Mouse (Mus musculus) heart, postnatal 10 days (tissue): ENCODE results near the gene Ptp4a2. TPM values are rescaled to one million over a fixed set of nuclear protein-coding genes. Genes with fewer than 3 reads are reported as not detected.
A peak's percentile ranks its signal among the peaks of the same experiment; 100 is the strongest.

Experiments
- DNase-seq, 2 experiments: peaks; one replicate each; pipeline ENCODE4 v3.0.0; 2021
- intact Hi-C: fragments of 180-260 bp; cut with DNase I; formaldehyde crosslinking; loops from one replicate; pipeline ENCODE4 v1.15.1; 2025
- total RNA-seq, 2 experiments: library from RNA; stranded (reverse); gene quantifications; 2 replicates each; pipeline ENCODE4 v1.2.3; 2021

The Ptp4a2 gene
- total RNA-seq, 2 experiments from 2014 or later: 243 to 271 TPM

DNA sequence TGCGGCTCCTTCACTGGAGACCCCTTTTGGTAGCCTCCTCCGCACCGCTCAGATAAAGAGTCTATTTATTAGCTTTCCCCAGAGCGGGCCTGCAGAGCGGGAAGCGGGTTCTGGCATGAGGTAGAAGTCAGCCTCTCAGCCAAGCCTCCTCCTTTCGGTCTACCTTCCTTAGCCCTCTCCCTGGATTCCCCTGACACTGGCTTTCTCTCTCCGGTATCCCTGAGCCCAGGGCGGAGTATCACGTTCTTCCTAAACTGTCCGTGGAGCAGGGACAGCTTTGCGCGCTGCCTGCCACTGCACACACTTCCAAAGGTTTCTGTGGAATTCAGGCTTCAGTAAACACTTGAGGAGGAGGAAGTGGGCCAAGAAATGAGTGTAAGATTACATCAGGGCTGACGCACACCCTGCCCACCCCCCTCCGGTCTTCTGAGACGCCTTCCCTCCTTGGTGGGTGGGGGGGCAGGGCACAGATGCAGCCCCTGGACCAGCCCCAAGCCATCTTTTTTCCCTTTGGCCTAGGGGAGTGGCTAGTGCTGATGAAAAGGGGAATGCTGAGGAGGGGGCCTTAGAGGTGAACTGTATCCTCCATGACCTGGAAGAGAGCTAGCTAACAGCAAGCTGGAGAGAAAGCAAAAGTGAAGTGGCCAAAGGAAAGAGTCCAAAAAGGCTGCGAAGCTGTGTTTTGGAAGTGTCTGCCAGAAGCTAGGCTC lies 15.7 kb upstream of the Ptp4a2 start:
- intact Hi-C loops: no loop called here
- DNase-seq: peak; percentile 72 to 75

DNA sequence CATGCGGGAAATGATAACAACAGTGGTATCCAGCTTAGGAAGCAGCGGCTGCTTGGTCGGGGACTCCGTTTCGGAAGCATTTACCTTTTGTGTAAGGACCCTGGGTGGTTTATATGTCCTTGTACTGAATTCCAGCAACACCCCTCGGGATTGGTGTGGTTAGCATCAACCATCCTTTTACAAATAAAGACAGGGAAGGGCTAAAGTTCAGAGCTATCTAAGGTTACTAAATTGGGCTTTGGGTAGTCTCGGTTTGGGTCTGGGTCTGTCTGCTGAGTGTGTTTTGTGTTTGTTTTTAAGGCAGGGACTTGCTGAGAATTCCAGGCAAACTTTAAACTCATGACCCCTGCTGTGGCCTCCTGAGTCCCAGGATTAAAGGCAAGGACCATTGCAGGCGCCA lies 15.2 kb upstream of the Ptp4a2 start:
- DNase-seq: no peak
- intact Hi-C loops: no loop called here

DNA sequence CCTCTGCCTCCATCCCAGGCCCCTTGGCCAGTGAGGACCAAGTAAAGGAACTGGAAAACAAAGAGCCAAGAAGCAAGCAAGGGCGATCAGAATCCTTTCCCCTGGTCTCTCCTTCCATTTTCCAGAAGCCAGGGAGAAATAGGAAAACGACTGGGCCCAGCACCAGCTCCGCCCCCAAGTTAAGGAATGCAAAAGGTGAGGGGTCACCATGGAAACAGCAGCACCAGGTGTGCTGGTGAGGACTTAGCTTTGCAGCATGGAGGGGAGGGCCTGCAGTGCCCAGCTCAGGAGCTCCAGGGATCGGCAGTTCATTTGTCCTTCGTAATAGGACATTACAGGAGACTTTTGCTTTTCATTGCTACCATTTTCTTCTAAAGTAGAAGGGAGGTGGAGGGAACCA lies 13.0 kb upstream of the Ptp4a2 start:
- intact Hi-C loops: no loop called here

DNA sequence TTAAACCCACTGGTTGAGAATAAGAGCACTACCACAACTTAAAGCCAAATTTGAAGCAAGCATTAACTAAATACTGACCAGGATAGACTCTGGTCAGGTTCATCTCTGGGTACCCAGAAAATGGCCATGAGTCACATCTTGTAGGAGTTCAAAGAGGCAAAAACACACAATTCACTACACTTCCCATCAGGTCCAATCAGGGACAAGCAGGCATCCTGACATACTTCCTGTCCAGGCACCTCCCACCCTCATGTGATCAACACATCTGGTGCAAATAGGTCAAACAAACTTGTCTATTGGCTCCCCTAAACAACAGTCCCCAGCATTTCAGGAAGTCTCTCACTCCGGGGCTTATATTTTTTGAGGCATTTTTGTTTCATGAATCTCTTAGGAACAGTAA lies 7.7 kb upstream of the Ptp4a2 start:
- DNase-seq: no peak
- intact Hi-C loops: no loop called here

More for the DNA sequence above, 13.0 kb upstream of the Ptp4a2 start:
- DNase-seq: no peak

DNA sequence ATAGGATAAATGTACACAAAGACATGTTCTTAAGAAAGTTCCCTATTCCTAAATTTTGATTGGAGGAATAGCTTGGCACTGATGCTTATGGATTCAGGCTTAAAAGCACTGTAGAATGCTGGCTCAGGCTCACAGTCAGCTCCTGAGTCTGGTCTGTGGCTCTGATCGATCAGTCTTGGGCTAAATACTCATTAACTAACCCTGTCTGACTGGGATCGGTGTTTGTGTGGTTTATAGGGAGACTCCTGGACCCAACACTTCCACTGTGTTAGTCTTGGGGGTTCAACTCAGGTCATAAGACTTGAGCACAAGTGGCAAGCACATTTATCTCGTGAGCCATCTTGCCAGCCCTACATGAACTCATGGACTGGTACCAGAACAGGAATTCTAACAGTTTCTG lies 6.0 kb upstream of the Ptp4a2 start:
- DNase-seq: no peak
- intact Hi-C loops: no loop called here

DNA sequence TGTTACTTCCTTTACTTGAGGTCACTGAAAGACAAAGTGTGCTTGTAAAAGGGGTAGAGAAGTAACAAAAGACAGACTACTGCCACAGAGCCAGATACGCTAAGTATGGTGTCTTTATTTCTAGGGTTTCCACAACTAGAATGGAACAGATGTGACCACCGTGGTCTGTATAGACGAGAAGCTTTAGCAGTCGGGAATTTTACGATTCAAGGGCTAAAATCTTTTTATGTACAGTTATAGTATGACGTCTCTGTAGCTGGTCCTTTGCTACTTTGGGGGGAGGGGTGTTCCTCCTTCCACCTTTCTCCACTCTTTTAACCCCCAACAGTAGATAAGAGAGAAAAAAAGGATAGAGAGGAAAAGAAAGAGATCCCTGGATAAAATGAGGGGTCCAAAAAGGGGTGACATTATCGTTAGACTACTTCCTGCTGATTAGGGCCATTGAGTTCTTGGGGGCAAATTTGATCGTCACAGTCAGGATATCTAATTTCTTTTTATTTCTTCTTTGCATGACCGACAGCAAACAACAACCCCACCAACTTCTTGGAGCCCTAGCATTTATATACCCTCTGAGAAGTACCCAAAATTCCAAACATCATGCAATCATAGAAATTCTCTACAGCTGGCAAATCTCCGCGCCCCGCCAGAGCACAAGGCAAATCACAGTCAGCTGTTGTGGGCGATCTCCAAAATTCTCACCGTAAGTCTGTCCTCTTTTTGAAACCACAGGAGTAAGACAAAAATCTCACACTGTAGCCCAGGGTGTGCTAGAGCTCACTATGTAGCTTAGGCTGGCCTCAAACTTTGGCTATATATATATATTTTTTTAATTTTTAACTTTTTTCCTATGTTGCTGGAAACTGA lies 818 bp downstream of the Ptp4a2 start:
- intact Hi-C loops: loop anchor here (10.0 kb wide), 1 partner anchor 353 kb away; no protein-coding TSS in a partner anchor
- no peak for DNase-seq

DNA sequence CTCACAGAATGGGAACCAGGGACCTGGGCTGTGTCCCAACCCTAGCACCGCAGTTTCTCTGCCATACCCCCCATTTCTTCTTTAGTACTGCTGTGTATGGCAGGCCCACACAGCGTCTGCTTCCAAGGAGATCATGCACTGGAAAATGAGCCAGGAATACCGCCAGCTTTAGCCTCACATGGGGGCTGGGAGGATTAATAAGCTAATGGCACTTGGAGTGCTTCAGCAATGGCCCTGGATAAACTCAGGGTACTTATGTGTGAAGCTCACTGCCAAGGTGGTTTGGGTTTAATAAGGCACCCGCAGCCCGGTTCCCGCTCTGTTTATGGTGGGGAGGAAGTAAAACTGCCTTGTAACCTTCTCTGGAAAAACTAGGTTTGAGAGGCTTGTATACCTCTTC lies 6.6 kb downstream of the Ptp4a2 start:
- DNase-seq: peak; percentile 41 to 48
- intact Hi-C loops: loop anchor here (5.0 to 10.0 kb wide), 2 partner anchors 75 to 347 kb away; partner anchors contain the start of gene Khdrbs1

DNA sequence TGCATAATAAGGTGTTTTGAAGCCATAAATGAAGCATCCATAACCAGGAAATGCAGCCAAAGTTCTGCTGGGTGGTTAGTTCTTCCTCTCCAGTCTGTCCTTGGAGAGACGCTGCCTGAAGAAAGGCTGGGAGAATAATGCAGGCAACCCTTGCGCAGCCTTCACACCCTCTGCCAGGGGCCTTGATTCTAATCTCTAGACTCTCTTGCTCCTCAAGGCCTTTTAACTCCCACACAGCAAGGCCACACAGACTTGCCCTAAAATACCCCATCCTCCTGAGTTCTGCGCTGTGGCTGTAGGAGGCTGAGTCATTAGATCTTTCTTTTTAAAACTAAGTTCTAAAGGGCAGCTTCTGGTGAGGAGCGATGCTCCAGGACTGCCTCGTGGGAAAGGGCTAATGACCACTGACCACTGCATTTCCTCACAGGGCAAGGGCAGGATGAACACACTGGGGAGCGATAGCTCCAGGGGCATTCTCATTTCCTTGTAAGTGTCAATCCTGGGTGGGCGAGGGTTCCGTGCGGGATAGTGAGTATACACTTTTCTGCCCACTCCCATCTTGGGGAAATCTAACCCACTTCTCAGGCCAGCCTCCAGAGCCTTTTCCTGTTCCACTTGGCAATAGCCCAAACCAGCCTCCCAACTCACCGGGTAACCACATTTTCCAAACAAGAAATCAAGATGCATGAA lies 7.6 kb downstream of the Ptp4a2 start:
- intact Hi-C loops: loop anchor here (5.0 to 10.0 kb wide), 2 partner anchors 76 to 346 kb away; partner anchors contain the start of gene Khdrbs1
- DNase-seq: peak in 1 of 2 experiments; percentile 51

DNA sequence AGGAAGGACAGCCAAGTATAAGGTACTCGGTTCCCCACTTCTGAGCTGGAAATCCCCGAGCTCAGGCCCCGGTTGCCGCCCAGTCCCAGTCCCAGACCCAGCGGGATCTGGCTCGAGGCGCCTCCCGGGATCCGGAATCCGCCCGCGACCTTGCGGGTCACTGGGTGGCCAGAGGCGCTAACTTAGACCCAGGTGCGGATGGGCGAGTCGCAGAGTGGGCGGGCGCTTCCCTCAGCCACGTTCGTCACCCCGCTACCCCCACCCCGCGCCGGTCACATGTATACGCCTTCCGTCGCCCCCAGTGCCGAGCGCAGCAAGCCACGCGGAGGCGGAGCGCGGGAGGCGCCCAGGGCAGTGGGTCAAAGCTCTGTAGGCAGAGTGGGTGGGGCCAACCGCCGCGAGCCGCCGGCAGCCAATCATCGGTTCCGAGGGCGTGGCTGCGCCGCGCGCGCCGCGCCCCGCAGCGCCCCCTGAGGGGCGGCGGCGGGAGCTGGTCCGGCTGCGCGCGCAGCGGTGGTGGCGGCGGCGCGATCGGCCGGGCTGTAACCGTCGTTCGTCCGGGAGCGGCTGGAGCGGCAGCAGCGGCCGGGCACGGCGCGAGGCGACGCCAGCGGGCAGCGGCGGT lies 8.8 kb downstream of the Ptp4a2 start:
- peak; percentile 97 to 99 for DNase-seq
- intact Hi-C loops: loop anchor here (2.0 to 10.0 kb wide), 4 partner anchors 15 to 345 kb away; partner anchors contain the start of gene Khdrbs1

DNA sequence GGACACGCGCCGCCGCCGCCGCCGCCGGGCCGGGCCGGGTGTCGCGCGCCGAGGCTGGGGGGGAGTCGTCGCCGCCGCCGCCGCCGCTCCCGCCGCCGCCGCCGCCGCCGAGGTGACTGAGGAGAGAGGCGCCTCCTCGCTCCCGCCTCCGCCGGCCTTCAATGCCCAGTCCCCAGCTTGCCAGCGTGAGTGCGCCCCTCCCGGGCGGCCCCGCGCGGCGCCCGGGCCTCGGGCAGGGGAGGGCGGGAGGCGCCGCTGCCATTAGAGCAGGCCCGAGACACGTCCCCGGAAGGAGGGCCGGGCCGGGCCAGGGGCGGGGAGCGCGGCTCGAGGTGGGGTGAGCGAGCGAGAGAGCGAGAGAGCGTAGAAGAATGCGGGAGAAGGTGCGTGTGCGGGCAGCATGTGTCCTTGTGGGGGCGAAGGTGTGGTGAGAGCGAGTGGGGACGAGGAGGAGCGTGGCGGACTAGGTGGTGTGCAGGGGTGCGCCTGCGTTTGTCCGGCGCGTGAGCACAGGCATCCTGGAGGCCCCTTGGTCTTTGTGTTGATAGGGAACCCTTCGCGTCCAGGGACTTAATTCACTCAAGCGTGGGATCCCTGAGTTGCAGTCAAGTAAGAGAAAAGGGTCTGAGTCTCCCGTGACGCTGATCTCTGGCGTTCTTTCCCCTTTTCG lies 9.5 kb downstream of the Ptp4a2 start:
- intact Hi-C loops: loop anchor here (2.0 kb wide), 2 partner anchors 14 to 56 kb away; no protein-coding TSS in a partner anchor
- peak; percentile 85 for DNase-seq

DNA sequence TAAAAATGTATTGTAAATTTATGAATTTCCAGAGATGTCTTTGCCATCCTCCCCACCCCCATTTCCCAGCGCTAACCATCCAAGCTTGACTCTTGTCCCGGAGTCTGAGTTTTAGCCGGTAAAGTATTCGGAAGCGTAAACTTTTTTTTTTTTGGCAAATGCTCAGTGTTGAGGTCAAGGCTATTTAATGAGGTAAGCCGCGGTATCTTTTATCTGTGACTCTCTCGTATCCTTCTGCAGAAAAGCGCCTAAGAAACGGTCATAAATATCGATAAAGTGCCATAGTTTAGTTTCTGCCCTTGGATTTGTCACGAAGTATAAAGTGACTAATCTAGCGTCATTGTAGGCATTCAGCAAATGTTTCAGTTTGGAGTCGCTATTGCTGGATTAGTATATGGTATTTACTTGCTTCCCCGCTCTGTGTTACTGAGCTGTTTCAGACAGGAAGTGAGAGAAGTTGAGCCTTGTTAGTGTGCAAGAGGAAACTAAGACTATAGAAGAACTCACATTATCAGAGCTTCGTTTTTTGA lies 10.1 kb downstream of the Ptp4a2 start:
- intact Hi-C loops: loop anchor here (2.0 kb wide), 2 partner anchors 14 to 56 kb away; no protein-coding TSS in a partner anchor
- no peak for DNase-seq

DNA sequence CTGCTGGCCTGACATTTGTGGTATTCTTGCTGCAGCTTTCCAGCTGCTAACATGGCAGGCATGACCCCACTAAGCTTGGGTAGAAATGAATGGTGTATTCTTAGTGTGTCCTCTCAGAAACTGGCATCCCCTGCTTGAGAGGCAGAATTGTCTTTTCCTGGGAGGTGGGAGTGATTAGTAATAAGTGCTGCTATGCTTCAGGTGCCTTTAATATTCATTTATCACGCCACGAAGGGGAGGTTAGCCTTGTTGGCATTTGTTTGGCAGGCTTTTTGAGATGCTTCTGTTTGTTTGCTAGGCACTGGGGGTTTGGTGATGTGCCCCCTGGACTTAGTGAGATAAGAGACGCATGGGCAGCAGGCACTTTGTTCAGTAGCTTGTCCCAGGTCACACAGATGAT lies 11.3 kb downstream of the Ptp4a2 start:
- DNase-seq: peak in 1 of 2 experiments; percentile 17
- intact Hi-C loops: no loop called here

DNA sequence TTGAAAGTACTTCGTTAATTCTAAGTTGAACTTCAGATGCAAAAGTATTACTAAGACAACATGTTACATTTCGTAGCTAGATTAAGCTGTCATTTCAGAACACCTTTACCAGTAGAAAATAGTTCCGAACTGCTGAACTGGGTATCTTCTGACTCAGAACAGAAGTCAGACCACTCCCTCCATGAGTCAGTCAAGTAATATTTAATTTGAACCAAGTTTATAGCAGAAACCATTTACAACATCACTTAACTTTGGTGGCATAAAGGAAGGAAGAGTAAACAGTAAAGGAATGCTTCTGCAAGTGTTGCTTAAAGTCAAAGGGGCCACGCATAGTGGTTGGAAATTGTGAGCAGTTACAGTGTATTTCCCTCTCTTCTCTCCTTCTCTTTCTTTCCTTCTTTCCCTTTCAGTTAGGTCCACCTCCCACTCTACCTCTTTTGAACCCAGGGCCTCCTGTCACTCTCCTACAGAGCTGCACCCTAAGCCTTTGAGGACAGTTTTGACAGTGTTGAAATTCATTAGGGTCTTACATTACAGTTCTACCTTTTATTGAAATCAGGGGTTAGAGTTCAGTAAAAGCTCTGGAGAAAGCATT lies 12.3 kb downstream of the Ptp4a2 start:
- intact Hi-C loops: no loop called here
- DNase-seq: no peak

DNA sequence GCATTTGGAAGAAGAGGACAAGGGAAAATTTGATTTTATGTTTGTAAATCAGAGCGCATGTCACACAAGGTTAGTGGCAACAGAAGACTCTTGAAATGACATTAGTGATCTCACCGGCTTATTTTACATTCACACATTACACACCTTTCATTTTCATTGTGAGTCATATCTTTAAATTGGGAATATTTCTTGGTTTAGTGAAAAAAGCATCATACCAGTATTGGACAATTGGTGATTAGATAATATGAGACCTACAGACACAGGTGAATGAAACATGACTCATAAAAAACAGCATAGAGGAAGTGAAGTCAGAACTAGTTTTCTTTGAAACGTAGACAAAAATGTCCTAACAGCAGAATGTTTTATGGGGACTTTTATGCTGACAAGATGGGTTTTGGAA lies 16.6 kb downstream of the Ptp4a2 start:
- intact Hi-C loops: loop anchor here (5.0 kb wide), 1 partner anchor 100 kb away; the partner anchor contains the start of gene Spocd1
- DNase-seq: no peak

DNA sequence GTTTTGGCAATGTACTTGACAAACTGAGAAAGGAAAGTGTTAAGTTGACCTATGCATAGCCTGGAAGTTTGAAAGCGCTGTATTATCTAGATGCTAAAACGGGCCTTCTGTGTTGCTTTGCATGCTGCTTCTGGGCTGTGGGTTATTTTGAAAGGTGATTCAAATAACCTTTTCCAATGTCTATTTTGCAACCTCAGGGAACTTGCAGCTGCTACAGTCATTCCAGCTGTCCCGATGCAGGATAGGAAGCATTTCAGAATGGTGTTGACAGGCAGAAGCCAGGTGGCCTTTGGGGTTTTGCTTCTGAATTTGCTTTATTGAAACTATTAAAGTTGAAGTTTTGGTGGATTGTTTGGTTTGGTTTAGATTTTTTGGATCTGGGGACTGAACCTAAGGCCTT lies 17.1 kb downstream of the Ptp4a2 start:
- intact Hi-C loops: loop anchor here (5.0 kb wide), 1 partner anchor 99 kb away; the partner anchor contains the start of gene Spocd1
- peak; percentile 50 to 51 for DNase-seq

DNA sequence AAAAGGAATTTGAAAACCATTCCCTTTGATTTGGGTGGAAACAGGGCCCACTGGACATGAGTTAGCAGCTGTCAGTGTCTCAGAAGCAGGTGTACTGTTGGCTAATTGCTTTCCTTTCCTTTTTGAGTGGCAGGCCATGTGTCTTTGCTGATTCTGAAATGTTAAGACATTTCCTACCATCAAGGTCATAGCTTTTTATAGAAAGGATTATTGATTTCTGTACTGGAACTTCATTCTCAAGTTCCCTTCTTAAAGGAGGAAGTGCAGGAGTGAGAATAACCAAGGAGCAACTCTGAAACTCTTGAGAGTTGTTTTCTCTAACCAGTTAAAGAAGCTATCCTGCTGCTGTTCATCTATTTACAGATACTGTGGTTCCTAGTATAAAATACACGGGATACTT lies 18.8 kb downstream of the Ptp4a2 start:
- intact Hi-C loops: loop anchor here (5.0 kb wide), 1 partner anchor 98 kb away; the partner anchor contains the start of gene Spocd1
- DNase-seq: no peak

DNA sequence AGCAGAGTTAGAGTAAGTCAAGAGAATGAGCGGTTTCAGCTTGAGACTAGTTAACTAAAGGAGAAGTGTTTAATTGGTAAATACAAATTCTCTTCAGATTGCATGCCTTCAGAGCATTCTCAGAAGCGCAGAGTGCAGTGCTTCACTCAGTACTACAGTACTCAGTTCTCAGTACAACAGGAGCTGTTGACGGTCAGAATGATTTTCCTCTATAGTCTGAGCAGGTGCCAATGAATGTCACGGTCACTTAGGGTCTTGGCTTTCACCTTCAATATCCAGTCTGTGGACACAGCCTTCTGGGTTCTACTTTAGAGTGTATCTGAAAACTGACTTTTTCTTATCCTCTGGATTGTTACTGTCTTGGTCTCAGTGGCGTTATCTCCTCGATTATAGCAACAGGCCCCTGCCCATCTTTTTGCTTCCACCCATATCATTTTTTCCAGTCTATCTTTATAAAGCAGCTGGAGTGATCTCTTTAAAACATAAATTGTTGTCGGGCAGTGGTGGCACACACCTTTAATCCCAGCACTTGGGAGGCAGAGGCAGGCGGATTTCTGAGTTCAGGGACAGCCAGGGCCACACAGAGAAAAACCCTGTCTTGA lies 19.4 kb downstream of the Ptp4a2 start:
- DNase-seq: no peak
- intact Hi-C loops: no loop called here

DNA sequence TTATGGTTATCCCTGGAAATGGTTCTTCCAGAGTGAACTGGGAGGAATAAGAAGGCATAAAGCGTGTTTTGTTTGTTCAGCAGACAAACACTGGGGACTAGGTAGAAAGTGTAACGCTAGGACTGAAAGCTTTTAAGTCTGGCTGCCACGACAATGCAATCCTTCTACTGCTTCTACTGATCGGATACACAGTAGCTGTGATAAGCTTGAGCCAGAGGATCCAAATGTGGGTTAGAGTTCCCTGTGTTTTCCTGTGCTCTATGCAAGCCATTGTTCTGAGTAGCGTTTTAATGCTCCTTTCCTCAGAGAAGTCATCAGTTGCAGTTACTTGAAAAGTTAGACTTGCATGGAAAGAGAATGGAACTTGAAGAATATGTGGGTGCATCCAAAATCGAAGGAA lies 23.6 kb downstream of the Ptp4a2 start:
- intact Hi-C loops: loop anchor here (2.0 kb wide), 1 partner anchor 14 kb away; no protein-coding TSS in a partner anchor
- DNase-seq: peak; percentile 22 to 29
